Mouse (Mus musculus) spleen, postnatal 0 days (tissue): ENCODE measurements around the gene Nrd1. TPM values are rescaled to one million over a fixed set of nuclear protein-coding genes. Genes with fewer than 3 reads are reported as not detected.

ENCODE experiments used
- microRNA counts: library from miRNA; unstranded; fragments of <30 nt; microRNA quantifications from one replicate; lab custom pipeline; 2015
- polyA plus RNA-seq: library from polyadenylated mRNA; unstranded; fragments of >200 nt; fragmentation: Nextera tagmentation; extraction: Ambion mirVana; gene quantifications from 2 replicates; pipeline ENCODE4 v1.2.1, GENCODE M21; 2015

Gene Nrd1
- polyA plus RNA-seq: 31.7 and 34.6 TPM in 2 replicates

DNA sequence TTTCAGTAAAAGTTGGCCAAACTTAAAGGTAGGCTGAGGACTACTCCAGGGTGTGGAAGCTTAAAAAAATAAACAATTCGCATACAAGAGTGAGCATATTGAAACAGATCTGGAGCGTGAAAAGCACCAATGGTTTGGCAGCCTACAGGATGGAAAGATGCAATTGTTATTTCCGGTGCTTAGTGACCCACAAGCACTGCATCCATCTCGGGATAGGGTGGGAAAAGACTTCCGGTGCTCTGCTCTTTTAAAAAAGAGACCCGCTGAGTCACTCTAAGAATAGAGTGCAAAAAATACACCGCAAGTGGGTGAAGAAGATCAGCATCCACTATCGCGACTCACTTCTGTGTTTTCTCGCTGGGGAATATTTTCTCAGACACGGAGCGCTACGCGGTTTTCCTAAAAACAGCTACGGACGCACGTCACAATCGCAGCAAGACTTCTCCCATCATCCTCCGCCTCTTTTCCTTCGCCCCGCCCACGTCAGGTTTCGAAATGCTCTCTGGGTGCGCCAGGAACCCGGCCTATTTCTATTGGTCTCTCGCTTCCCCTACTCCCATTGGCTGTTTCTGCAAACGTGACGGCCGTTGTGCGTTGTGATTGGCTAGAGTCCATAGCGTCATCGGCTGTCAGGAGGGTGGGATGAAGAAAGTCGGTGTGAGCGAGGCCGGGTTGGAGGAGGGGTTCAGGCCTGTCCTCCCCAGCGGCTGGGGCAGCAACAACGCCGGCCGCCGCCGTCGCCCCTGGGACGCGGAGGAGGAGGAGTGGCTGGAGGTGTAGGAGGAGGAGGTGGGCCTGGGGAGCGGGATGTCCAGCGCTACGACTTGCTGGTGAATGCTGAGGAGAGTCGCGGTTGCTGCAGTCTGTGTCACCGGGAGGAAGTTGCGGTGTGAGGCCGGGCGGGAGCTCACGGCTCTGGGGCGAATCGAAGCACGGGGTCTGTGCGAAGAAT, at the start of gene Nrd1:
TSS of gene Nrd1 (plus strand) at position 657 of the 952 bp plus-strand sequence.

MicroRNA genes within 50 kb of the gene (microRNA counts, 519-probe panel; counts per million panel counts)
- 88.3 counts per million for microRNA mmu-miR-761 (lab: Ali Mortazavi, UCI)

Other genes starting within 250 kb of the Nrd1 start
- gene Zfyve9, start 219.9 kb upstream of the Nrd1 start, polyA plus RNA-seq: 1.2 and 1.6 TPM in 2 replicates
- 73.4 and 83.8 TPM in 2 replicates for gene Btf3l4, start 167.0 kb upstream of the Nrd1 start, polyA plus RNA-seq
- gene Txndc12, start 166.1 kb upstream of the Nrd1 start, polyA plus RNA-seq: 19.6 and 28.7 TPM in 2 replicates
- 48.6 and 52.7 TPM in 2 replicates for gene Kti12, start 152.9 kb upstream of the Nrd1 start, polyA plus RNA-seq
- gene A730015C16Rik, start 152.0 kb upstream of the Nrd1 start, polyA plus RNA-seq: 0.52 and 1.2 TPM in 2 replicates
- gene Rab3b, start 121.6 kb upstream of the Nrd1 start, polyA plus RNA-seq: 2.9 and 3.7 TPM in 2 replicates
- gene Osbpl9, start 201.6 kb downstream of the Nrd1 start, polyA plus RNA-seq: 31.8 and 34.4 TPM in 2 replicates
- 0.13 and 0.23 TPM in 2 replicates for gene Calr4, start 233.8 kb downstream of the Nrd1 start, polyA plus RNA-seq